ENCODE assay signal across 23 mouse cellular contexts in the genomic region with DNA sequence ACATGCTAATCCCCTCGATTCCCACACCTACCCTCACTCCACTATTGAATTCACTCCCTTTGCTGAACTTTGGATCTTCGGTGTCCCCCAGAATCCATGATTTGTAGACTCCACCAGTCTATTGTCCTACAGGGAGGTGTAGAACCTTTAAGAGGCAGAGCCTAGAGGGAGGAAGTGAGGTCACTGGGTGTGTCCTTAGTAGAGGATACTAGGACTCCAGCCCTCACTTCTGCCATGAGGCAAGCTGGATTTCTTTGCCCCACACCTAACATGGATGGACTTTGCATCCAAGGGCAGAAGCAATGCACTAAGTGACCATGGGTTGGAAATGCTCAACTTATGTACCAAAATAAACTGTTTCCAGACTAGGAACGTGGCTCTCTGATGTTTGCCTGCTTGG. TPM values are rescaled to one million over a fixed set of nuclear protein-coding genes. Genes with fewer than 3 reads are reported as not detected.
A peak's percentile ranks its signal among the peaks of the same experiment; 100 is the strongest.
DNase-seq lines count a peak whose midpoint lies in the region; ATAC-seq and TF ChIP-seq lines count a peak whose summit lies in the region.
"Had no signal": no experiment of that assay in that cellular context is flagged by ENCODE, and none has a peak within 500 bp of the region (broad histone marks: within the 10 kb centered on the region; RNA-seq: fewer than 3 reads in every experiment).

No protein-coding gene starts in this region.

- ATAC-seq in kidney, embryonic 16.5 days (ENCODE audit: low FRiP score, low TSS enrichment), result no peak
- no peak for ATAC-seq in midbrain, embryonic 15.5 days (replicated peaks)
- ATAC-seq: midbrain, embryonic 16.5 days had no signal

- H3K9me3 ChIP-seq in kidney, embryonic 16.5 days (ENCODE audit: low read length), result no peaks in the 10 kb centered on the region
- H3K9me3 ChIP-seq in megakaryocyte, embryonic 14.5 days, result no peaks in the 10 kb centered on the region
- H3K9me3 ChIP-seq in midbrain, embryonic 15.5 days, result no peaks in the 10 kb centered on the region
- H3K9me3 ChIP-seq: embryonic facial prominence, embryonic 13.5 days; forebrain, embryonic 12.5 days; heart, embryonic 13.5 days; hindbrain, embryonic 12.5 days; limb, embryonic 10.5 days had no signal

- DNase-seq in kidney, postnatal 36 days, result peak; percentile 16 to 24
- DNase-seq in A20 (ENCODE audit: low read depth, low spot score) (peak; percentile 32), adipocyte (ENCODE audit: low spot score) (peak; percentile 24)
- no peak for DNase-seq in right cerebral cortex, postnatal 25 days
- DNase-seq in cerebellum, adult 2 months, result no peak
- DNase-seq: adrenal gland, adult 2 months; cerebellum, adult 11 months; cerebellum, postnatal 14 days; gastrocnemius, adult 2 months; heart, adult 11 months; lung, embryonic 14.5 days; lung, postnatal 36 days had no signal

- H3K9ac ChIP-seq in kidney, embryonic 16.5 days (replicated peaks; ENCODE audit: low read length), result no peak overlapping the region
- H3K9ac ChIP-seq in midbrain, embryonic 15.5 days, result no peak overlapping the region
- H3K9ac ChIP-seq: embryonic facial prominence, embryonic 13.5 days; forebrain, embryonic 12.5 days; heart, embryonic 13.5 days; hindbrain, embryonic 12.5 days; lung, embryonic 14.5 days had no signal

- H3K4me2 ChIP-seq in kidney, embryonic 16.5 days (replicated peaks; ENCODE audit: low read depth, low read length), result no peak overlapping the region
- H3K4me2 ChIP-seq in midbrain, embryonic 15.5 days, result no peak overlapping the region
- H3K4me2 ChIP-seq: embryonic facial prominence, embryonic 13.5 days; forebrain, embryonic 12.5 days; heart, embryonic 13.5 days; hindbrain, embryonic 12.5 days; liver, embryonic 11.5 days; lung, embryonic 14.5 days had no signal

- no peak for TF ChIP-seq CTCF in cerebellum, adult 2 months (IDR thresholded peaks at IDR 0.05; ENCODE audit: borderline replicate concordance, insufficient read depth, low read depth, low read length)

- no peak for TF ChIP-seq POLR2A in cerebellum, adult 2 months (IDR thresholded peaks at IDR 0.05; ENCODE audit: borderline replicate concordance, insufficient read depth, low read length)

- H3K4me1 ChIP-seq in kidney, embryonic 16.5 days (ENCODE audit: insufficient read depth, low read length), result peaks cover 9% of the 10 kb centered on the region
- H3K4me1 ChIP-seq in megakaryocyte, embryonic 14.5 days, result peaks cover 69% of the 10 kb centered on the region
- no peaks in the 10 kb centered on the region for H3K4me1 ChIP-seq in cerebellum, adult 2 months (ENCODE audit: control insufficient read depth, insufficient read depth, low read length)
- H3K4me1 ChIP-seq in midbrain, embryonic 15.5 days, result peaks cover 17% of the 10 kb centered on the region
- H3K4me1 ChIP-seq: heart, embryonic 13.5 days had no signal

- no peaks in the 10 kb centered on the region for H3K36me3 ChIP-seq in kidney, embryonic 16.5 days (ENCODE audit: insufficient read depth, low read length)
- peaks cover 34% of the 10 kb centered on the region for H3K36me3 ChIP-seq in megakaryocyte, embryonic 14.5 days (replicated peaks; ENCODE audit: low read length)
- H3K36me3 ChIP-seq in midbrain, embryonic 15.5 days (replicated peaks), result no peaks in the 10 kb centered on the region
- H3K36me3 ChIP-seq: limb, embryonic 10.5 days had no signal

- peaks cover 2% of the 10 kb centered on the region; the same call in 1 of the 2 replicates for H3K27me3 ChIP-seq in kidney, embryonic 16.5 days (ENCODE audit: insufficient read depth, low read length)
- H3K27me3 ChIP-seq in megakaryocyte, embryonic 14.5 days (replicated peaks), result peaks cover 17% of the 10 kb centered on the region
- H3K27me3 ChIP-seq in cerebellum, adult 2 months (ENCODE audit: control insufficient read depth, insufficient read depth, low read length), result no peaks in the 10 kb centered on the region
- H3K27me3 ChIP-seq in midbrain, embryonic 15.5 days (replicated peaks), result no peaks in the 10 kb centered on the region; the same call in 1 of the 2 replicates

- H3K4me3 ChIP-seq in kidney, embryonic 16.5 days (ENCODE audit: low read length), result no peak overlapping the region
- H3K4me3 ChIP-seq in megakaryocyte, embryonic 14.5 days (replicated peaks), result peak overlapping the region; percentile 54
- H3K4me3 ChIP-seq in cerebellum, adult 2 months (replicated peaks; ENCODE audit: insufficient read depth, low read depth, low read length), result no peak overlapping the region
- no peak overlapping the region for H3K4me3 ChIP-seq in midbrain, embryonic 15.5 days
- H3K4me3 ChIP-seq: embryonic facial prominence, embryonic 13.5 days; erythroblast, embryonic 14.5 days; forebrain, embryonic 12.5 days; gastrocnemius, adult 2 months; heart, embryonic 13.5 days; hindbrain, embryonic 12.5 days; limb, embryonic 10.5 days had no signal

- no peak overlapping the region for H3K27ac ChIP-seq in kidney, embryonic 16.5 days (ENCODE audit: low read length)
- no peak overlapping the region for H3K27ac ChIP-seq in cerebellum, adult 2 months (ENCODE audit: insufficient read depth, low read length)
- no peak overlapping the region for H3K27ac ChIP-seq in midbrain, embryonic 15.5 days
- H3K27ac ChIP-seq: embryonic facial prominence, embryonic 13.5 days; forebrain, embryonic 12.5 days; gastrocnemius, adult 2 months; heart, embryonic 13.5 days; hindbrain, embryonic 12.5 days; limb, embryonic 10.5 days had no signal

- 83% methylated on average over 3 of the region's 3 CpGs for WGBS in kidney, embryonic 16.5 days
- WGBS in cerebellum, adult 2 months, result 92% methylated on average over 3 of the region's 3 CpGs
- 80% methylated on average over 3 of the region's 3 CpGs for WGBS in midbrain, embryonic 15.5 days

RNA-seq across cellular contexts. Expression of a gene that starts 14.5 kb away (rescaled TPM):
- polyA plus RNA-seq in kidney, embryonic 16.5 days (2015; fragmentation: Nextera tagmentation; extraction: Ambion mirVana), result 19.8 and 20.5 TPM in 2 replicates
- polyA plus RNA-seq in megakaryocyte, embryonic 14.5 days (2012; ENCODE audit: insufficient read depth, low replicate concordance), result 0.73 and 2.1 TPM in 2 replicates
- 17.8 and 20.1 TPM in 2 replicates for polyA plus RNA-seq in cerebellum, adult 2 months (2012; rRNA removed)
- 23.4 and 24.2 TPM in 2 replicates for polyA plus RNA-seq in midbrain, embryonic 15.5 days (2015; fragmentation: Nextera tagmentation; extraction: Ambion mirVana)

Comparison
In these comparisons a context has a peak if more than half of its experiments do, and no peak if none do; other contexts are left out.
1. DNase-seq: peak in kidney, postnatal 36 days (2 of 2), A20 (single experiment) and adipocyte (single experiment); none in right cerebral cortex, postnatal 25 days (single experiment) and cerebellum, adult 2 months (0 of 2).